Mouse (Mus musculus) liver, postnatal 0 days (tissue): ENCODE results near the gene Cacnb4.

Source experiments
- CTCF ChIP-seq: sonication (generic); IDR thresholded peaks from 2 replicates; pipeline ENCODE4 v1.5.1; 2016; ENCODE audit warnings: antibody characterized with exemption, low read depth
- EP300 ChIP-seq: IDR thresholded peaks from 2 replicates; pipeline ENCODE4 v1.6.1; 2016; ENCODE audit warnings: antibody characterized with exemption, low read depth, mild to moderate bottlenecking

DNA sequence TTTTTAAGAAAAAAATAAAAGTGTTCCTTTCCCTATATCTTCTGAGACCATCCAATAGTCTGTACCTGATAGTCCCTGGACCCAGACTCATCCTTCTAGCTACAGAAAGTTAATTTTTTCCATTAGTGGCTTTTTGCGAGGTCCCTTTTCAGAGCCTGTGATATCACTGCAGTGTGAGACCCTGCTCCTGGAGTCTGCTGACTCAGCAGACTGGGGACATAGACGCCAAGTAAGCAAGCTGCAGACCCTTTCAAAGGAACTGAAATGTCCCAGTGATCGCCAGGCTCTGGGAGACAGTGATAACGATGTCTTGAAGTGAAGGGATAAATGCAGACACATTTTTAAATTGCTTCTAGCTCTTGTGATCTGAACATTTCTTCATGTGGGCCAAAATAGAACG is 230.0 kb downstream of the Cacnb4 start:
- TF ChIP-seq CTCF (no peak), EP300 (no peak)
